Comparison of ENCODE assay signal across 8 mouse cellular contexts in genomic region chr5:9724287-9724955, GRCm38 (mm10). TPM values are rescaled to one million over a fixed set of nuclear protein-coding genes. Genes with fewer than 3 reads are reported as not detected.
DNase-seq lines count a peak whose midpoint lies in the region; ATAC-seq and TF ChIP-seq lines count a peak whose summit lies in the region.

No protein-coding gene starts in this region.

- no peaks in the 10 kb centered on the region for H3K9me3 ChIP-seq in kidney, postnatal 0 days (replicated peaks; ENCODE audit: low read length)
- no peaks in the 10 kb centered on the region for H3K9me3 ChIP-seq in embryonic facial prominence, embryonic 15.5 days (replicated peaks)
- H3K9me3 ChIP-seq in intestine, embryonic 16.5 days (ENCODE audit: control insufficient read depth, low read length): no peaks in the 10 kb centered on the region
- H3K9me3 ChIP-seq in neural tube, embryonic 13.5 days: no peaks in the 10 kb centered on the region

- 9% methylated on average over 13 of the region's 13 CpGs for WGBS in kidney, postnatal 0 days
- 16% methylated on average over 13 of the region's 13 CpGs for WGBS in kidney, adult 2 months
- WGBS in embryonic facial prominence, embryonic 15.5 days: 10% methylated on average over 13 of the region's 13 CpGs
- 9% methylated on average over 13 of the region's 13 CpGs for WGBS in intestine, embryonic 16.5 days
- 12% methylated on average over 13 of the region's 13 CpGs for WGBS in neural tube, embryonic 13.5 days

- no peak for TF ChIP-seq CTCF in kidney, postnatal 0 days (IDR thresholded peaks at IDR 0.05; ENCODE audit: low read depth)
- no peak for TF ChIP-seq CTCF in kidney, adult 2 months (conservative IDR thresholded peaks at IDR 0.05; ENCODE audit: insufficient read depth, insufficient read length, low read depth, low read length)

- H3K9ac ChIP-seq in kidney, postnatal 0 days (ENCODE audit: low read depth, low read length): no peak overlapping the region
- H3K9ac ChIP-seq in embryonic facial prominence, embryonic 15.5 days: no peak overlapping the region
- no peak overlapping the region for H3K9ac ChIP-seq in intestine, embryonic 16.5 days (ENCODE audit: low read depth, low read length)
- peak overlapping the region; percentile 84 for H3K9ac ChIP-seq in neural tube, embryonic 13.5 days

- peaks cover 10% of the 10 kb centered on the region; the same call in 1 of the 2 replicates for H3K27me3 ChIP-seq in kidney, postnatal 0 days (ENCODE audit: insufficient read depth, low read length)
- no peaks in the 10 kb centered on the region for H3K27me3 ChIP-seq in kidney, adult 2 months (replicated peaks; ENCODE audit: control insufficient read depth, insufficient read depth, low read length)
- peaks cover 23% of the 10 kb centered on the region for H3K27me3 ChIP-seq in embryonic facial prominence, embryonic 15.5 days
- H3K27me3 ChIP-seq in intestine, embryonic 16.5 days (replicated peaks; ENCODE audit: control insufficient read depth, insufficient read depth, low read length): peaks cover 18% of the 10 kb centered on the region
- peaks cover 9% of the 10 kb centered on the region; the same call in 1 of the 2 replicates for H3K27me3 ChIP-seq in neural tube, embryonic 13.5 days

- H3K36me3 ChIP-seq in kidney, postnatal 0 days (ENCODE audit: insufficient read depth, low read length): no peaks in the 10 kb centered on the region
- H3K36me3 ChIP-seq in kidney, adult 2 months (ENCODE audit: control insufficient read depth, insufficient read depth, low read length): no peaks in the 10 kb centered on the region
- no peaks in the 10 kb centered on the region for H3K36me3 ChIP-seq in embryonic facial prominence, embryonic 15.5 days
- H3K36me3 ChIP-seq in intestine, embryonic 16.5 days (ENCODE audit: control insufficient read depth, insufficient read depth, low read length): no peaks in the 10 kb centered on the region
- H3K36me3 ChIP-seq in neural tube, embryonic 13.5 days: no peaks in the 10 kb centered on the region

- peaks cover 11% of the 10 kb centered on the region for H3K4me1 ChIP-seq in kidney, postnatal 0 days (replicated peaks; ENCODE audit: insufficient read depth, low read length)
- H3K4me1 ChIP-seq in kidney, adult 2 months (ENCODE audit: control insufficient read depth, insufficient read depth, low read length): no peaks in the 10 kb centered on the region; the same call in 1 of the 2 replicates
- H3K4me1 ChIP-seq in embryonic facial prominence, embryonic 15.5 days: peaks cover 15% of the 10 kb centered on the region
- H3K4me1 ChIP-seq in intestine, embryonic 16.5 days (ENCODE audit: control insufficient read depth, insufficient read depth, low read length): peaks cover 11% of the 10 kb centered on the region
- H3K4me1 ChIP-seq in neural tube, embryonic 13.5 days (replicated peaks): peaks cover 14% of the 10 kb centered on the region; the same call in 1 of the 2 replicates

- TF ChIP-seq POLR2A in kidney, adult 2 months (IDR thresholded peaks at IDR 0.05; ENCODE audit: low read depth, low read length): no peak

- ATAC-seq in kidney, postnatal 0 days (replicated peaks; ENCODE audit: low FRiP score, low read depth): no peak
- ATAC-seq in embryonic facial prominence, embryonic 15.5 days (ENCODE audit: insufficient number of reproducible peaks, low FRiP score, low TSS enrichment, low read depth): no peak
- ATAC-seq in intestine, embryonic 16.5 days: no peak
- ATAC-seq in neural tube, embryonic 13.5 days (ENCODE audit: low read depth): peak; percentile 34
- ATAC-seq in monocyte, adult 5-6 weeks (replicated peaks; ENCODE audit: insufficient number of reproducible peaks, low FRiP score, low TSS enrichment, poor library complexity, severe bottlenecking): no peak

- no peak overlapping the region for H3K27ac ChIP-seq in kidney, postnatal 0 days
- H3K27ac ChIP-seq in kidney, adult 2 months (ENCODE audit: insufficient read depth, low read depth, low read length): no peak overlapping the region
- no peak overlapping the region for H3K27ac ChIP-seq in embryonic facial prominence, embryonic 15.5 days (replicated peaks)
- no peak overlapping the region for H3K27ac ChIP-seq in intestine, embryonic 16.5 days (ENCODE audit: low read length)
- peak overlapping the region; percentile 87 for H3K27ac ChIP-seq in neural tube, embryonic 13.5 days (replicated peaks)

- peak overlapping the region; percentile 34 for H3K4me3 ChIP-seq in kidney, postnatal 0 days (replicated peaks; ENCODE audit: low read depth, low read length)
- no peak overlapping the region for H3K4me3 ChIP-seq in kidney, adult 2 months (ENCODE audit: insufficient read depth, low read depth, low read length)
- peak overlapping the region; percentile 40 for H3K4me3 ChIP-seq in embryonic facial prominence, embryonic 15.5 days (replicated peaks)
- H3K4me3 ChIP-seq in intestine, embryonic 16.5 days (ENCODE audit: low read length): peak overlapping the region; percentile 43
- H3K4me3 ChIP-seq in neural tube, embryonic 13.5 days: peak overlapping the region; percentile 68

- no peak for DNase-seq in kidney, postnatal 0 days (ENCODE audit: low spot score)
- no peak for DNase-seq in kidney, adult 2 months
- DNase-seq in thymus, postnatal 4 days: no peak
- no peak for DNase-seq in spleen, postnatal 4 days (ENCODE audit: low spot score in 2 of 2)

- peak overlapping the region; percentile 73 for H3K4me2 ChIP-seq in kidney, postnatal 0 days (ENCODE audit: low read length)
- H3K4me2 ChIP-seq in embryonic facial prominence, embryonic 15.5 days (replicated peaks): peak overlapping the region; percentile 53
- peak overlapping the region; percentile 65 for H3K4me2 ChIP-seq in intestine, embryonic 16.5 days (ENCODE audit: low read depth, low read length)
- H3K4me2 ChIP-seq in neural tube, embryonic 13.5 days: peak overlapping the region; percentile 96

RNA-seq across cellular contexts. Expression of gene Grm3, which starts 0.5 kb away (rescaled TPM):
- 0.13 and 0.30 TPM in 2 replicates for polyA plus RNA-seq in kidney, postnatal 0 days (2015; fragmentation: Nextera tagmentation; extraction: Ambion mirVana)
- polyA plus RNA-seq in kidney, adult 2 months (2012; rRNA removed): 0.05 TPM in 1 of 2 replicates, not detected in the other
- polyA plus RNA-seq in embryonic facial prominence, embryonic 15.5 days (2015; fragmentation: Nextera tagmentation; extraction: Ambion mirVana): 0.27 and 0.53 TPM in 2 replicates
- polyA plus RNA-seq in intestine, embryonic 16.5 days (2015; fragmentation: Nextera tagmentation; extraction: Ambion mirVana): 0.16 TPM in 1 of 2 replicates, not detected in the other
- polyA plus RNA-seq in neural tube, embryonic 13.5 days (2015; fragmentation: Nextera tagmentation; extraction: Ambion mirVana): 21.1 and 22.5 TPM in 2 replicates
- total RNA-seq in monocyte, adult 5-6 weeks (2017): not detected in 3 replicates

Comparison
In these comparisons a context has a peak if more than half of its experiments do, and no peak if none do; other contexts are left out.
1. RNA of gene Grm3, which starts 0.5 kb away (polyA plus RNA-seq): 21.1 to 22.5 TPM in neural tube, embryonic 13.5 days; 0.13 to 0.30 TPM in kidney, postnatal 0 days, 0.27 to 0.53 TPM in embryonic facial prominence, embryonic 15.5 days, 0.16 TPM in intestine, embryonic 16.5 days and 0.05 TPM in kidney, adult 2 months; every median in the first group is over 10 times any median in the second.
2. Peak in every context shown above with its lines, with median percentiles within 50 percentile points of each other: H3K4me2 ChIP-seq.